Mouse (Mus musculus) granulocyte monocyte progenitor cell, adult 5-6 weeks (primary cell): ENCODE results near the gene Tnpo2. TPM values are rescaled to one million over a fixed set of nuclear protein-coding genes. Genes with fewer than 3 reads are reported as not detected.

Source experiments
- ATAC-seq: replicated peaks from 2 replicates; pipeline ENCODE4 v1.8.0; 2016; ENCODE audit warnings: mild to moderate bottlenecking, moderate TSS enrichment, inconsistent platforms; ENCODE audit not compliant: poor library complexity, severe bottlenecking
- total RNA-seq, 2 experiments: library from RNA; stranded (forward) in 1 of 2; stranded (reverse) in 1 of 2; fragments of 200-712, 200-1000 nt in 1 of 2; fragments of >200 nt in 1 of 2; fragmentation: Nextera tagmentation in 1 of 2; gene quantifications; 2 replicates each; pipeline ENCODE4 v1.2.3; 2014 to 2017

The Tnpo2 gene
- 19.6 and 25.0 TPM in 2 replicates for total RNA-seq (2014; fragmentation: Nextera tagmentation)
- total RNA-seq (2017), result 21.5 and 26.8 TPM in 2 replicates

DNA sequence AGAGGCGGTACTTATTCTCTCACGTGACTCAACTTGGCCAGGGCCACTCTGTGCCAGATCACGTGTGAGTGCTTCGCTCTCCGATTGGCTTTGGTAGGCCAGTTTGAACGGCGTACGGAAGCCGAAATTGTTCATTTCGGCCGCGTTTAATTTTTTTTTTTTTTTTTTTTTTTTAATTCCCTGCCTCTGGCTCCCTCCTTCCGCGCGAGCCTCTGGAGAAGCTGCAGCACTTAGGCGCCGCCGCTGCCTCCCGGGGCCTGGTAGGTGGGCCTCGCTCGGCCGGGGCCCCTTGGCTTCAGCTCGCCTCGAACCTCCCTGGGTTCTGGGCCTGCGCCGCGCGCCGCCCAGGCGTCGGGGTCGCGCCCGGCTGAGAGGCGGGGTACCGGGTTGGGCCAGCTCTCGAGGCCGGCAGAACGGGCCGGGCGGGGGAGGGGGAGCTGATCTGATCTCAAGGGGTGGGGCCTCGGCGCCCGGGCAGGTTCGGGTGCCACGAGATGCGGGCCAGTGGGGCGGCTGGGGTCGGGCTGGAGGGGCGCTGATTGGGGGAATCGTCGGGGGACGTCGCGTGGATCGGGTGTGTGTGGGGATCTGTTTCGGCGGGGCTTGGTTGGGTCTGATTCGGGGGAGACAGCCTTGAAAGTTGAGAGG, at the start of gene Tnpo2:
Gene Tnpo2 (plus strand): TSS at position 198 of the 648 bp plus-strand sequence.
- peak; percentile 68 for ATAC-seq

DNA sequence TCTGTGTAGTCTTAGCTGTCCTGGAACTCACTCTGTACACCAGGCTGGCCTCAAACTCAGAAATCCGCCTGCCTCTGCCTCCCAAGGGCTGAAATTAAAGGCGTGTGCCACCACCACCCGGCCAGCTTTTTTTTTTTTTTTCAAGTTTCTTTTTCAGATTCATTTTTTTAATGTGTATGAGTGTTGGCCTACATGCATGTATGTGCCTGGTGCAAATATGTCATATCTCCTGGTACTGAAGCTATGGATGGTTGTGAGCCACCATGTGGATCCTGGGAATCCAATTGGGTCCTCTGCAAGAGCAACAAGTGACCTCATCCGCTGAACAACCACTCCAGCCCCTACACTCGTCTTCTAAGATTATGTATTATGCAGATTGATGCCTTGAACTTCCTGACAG, 49.3 kb upstream of the Tnpo2 start:
- ATAC-seq, result no peak

- ATAC-seq, result no peak
Observed at GRCm38 (mm10) chr8:84987903-84988302, 48.8 kb upstream of the Tnpo2 start.

DNA sequence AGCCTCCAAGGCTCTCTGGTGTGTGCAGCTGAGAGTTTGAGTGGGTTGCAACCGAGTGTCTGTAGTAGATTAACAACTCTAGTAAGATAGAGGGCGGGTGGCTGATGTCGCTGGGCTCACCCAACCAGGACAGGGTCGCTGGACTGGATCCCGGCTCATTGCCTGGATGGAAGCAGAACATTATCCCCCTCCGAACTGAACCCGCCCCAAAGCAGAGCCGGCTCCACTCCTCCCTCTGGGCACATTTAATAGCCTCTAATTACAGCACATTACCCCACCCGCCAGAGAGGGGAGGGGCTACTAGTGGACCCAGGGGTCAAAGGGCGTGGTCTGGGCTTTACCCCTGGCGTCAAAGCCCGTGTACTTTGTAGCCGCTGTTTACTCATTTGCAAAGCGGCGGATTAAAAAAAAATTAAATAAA, 47.4 kb upstream of the Tnpo2 start:
- no peak for ATAC-seq

DNA sequence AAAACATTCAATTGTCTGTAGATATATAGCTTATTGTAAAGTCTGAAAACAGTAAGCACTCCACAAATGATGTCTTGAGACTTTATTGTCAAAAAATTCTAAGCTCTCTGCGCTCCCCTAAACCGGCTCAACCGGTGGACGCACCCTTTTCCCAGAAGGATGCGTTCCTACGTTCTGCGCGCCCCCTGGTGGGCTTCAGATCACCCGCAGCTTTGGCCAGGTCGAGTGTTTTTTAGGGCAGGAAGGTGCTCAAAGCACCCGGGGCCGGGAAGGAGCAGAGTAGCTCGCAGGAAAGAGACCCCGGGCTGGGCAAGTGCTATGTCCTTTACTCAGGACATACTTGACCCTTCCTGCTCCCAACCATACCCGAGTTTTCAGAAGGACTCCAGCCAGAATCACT, 46.9 kb upstream of the Tnpo2 start:
- ATAC-seq, result peak; percentile 41

DNA sequence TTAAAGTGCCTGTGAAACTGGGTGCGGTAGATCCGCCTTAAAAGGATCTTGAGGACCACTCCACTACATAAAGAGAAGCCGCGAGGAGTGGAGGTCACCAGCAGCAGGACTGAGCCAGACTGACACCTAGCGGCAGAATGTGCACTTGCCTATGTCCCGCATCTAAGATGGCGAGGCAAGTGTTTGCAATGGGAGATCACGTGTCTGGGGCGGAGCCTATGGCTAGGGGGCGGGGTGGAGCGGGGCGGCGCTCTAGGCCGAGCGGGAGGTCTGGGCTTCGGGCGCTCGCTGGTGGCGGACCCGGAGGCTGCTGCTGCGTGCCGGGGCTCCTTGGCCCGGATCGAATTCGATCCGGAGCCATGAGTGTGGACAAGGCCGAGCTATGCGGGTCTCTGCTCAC, 46.4 kb upstream of the Tnpo2 start, which contains the start of gene Hook2:
Gene Hook2 (plus strand): TSS at position 255 of the 400 bp plus-strand sequence.
- ATAC-seq, result peak; percentile 70

DNA sequence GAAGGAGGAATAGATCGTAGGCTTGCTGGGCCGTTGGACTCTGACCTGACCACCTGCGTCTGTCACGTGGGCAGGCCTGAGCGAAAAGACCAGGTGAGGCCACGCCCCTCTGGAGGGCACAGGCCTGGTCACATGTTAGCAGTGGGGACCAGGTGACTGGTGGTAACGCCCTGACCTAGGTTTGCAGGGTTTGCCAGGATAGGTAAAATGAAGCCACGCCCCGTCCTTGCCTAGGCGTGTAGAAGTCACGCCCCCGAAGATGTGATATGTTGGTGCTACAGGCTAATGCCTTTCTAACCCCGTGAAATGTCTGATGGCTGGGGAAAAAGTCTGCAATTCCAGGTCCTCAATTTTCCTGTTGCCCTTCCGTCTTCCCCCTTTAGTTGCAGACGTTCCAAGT, 45.9 kb upstream of the Tnpo2 start:
- ATAC-seq, result peak; percentile 13

DNA sequence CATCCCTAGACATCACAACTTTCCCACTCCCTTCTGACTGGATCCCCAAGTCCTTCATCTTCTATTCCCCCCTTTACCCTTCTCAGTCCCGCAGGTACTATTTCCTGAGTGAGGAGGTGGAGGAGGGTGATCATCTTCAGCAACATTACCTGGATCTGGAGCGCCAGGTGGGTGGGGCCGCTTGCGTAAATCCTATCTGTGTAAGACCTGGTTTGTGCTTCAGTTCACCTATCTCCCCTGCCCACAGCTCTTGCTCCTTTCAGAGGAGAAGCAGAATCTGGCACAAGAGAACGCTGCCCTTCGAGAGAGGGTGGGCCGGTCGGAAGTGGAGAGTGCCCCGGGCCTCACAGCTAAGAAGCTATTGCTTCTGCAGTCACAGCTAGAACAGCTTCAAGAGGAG, 42.3 kb upstream of the Tnpo2 start:
- no peak for ATAC-seq

DNA sequence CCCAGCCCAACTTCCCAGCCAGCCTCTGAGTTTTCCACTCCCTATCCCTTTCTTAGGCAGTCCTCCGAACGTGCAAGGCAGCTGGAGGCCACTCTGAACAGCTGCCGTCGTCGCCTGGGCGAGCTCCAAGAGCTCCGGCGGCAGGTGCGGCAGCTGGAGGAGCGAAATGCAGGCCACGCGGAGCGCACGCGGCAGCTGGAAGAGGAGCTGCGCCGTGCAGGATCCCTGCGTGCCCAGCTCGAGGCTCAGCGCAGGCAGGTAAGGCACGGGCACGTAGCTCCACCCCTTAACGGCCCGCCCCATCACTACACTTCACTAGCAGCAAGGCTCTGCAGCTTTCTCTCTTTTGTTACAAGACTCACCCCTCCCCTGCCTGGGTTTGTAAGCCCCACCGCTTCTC, 41.0 kb upstream of the Tnpo2 start:
- no peak for ATAC-seq

DNA sequence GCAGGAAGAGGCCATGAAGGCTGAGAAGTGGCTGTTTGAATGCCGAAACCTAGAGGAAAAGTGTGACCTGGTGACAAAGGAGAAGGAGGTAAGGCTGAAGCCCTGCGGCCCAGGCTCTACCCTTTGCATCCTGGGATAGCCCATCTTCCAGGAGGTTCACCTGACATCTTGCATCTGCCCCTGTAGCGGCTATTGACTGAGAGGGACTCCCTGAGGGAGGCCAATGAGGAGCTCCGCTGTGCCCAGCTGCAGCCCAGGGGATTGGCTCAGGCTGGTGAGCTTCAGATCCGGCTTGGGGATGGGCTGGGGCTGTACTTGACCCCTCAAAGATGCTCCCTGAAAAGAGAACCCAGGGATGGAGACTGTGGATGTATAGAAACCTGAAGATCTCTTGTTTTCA, 39.7 kb upstream of the Tnpo2 start:
- no peak for ATAC-seq

GRCm38 (mm10) chr8:84997649-84998295, 38.9 kb upstream of the Tnpo2 start:
- peak; percentile 99 for ATAC-seq

DNA sequence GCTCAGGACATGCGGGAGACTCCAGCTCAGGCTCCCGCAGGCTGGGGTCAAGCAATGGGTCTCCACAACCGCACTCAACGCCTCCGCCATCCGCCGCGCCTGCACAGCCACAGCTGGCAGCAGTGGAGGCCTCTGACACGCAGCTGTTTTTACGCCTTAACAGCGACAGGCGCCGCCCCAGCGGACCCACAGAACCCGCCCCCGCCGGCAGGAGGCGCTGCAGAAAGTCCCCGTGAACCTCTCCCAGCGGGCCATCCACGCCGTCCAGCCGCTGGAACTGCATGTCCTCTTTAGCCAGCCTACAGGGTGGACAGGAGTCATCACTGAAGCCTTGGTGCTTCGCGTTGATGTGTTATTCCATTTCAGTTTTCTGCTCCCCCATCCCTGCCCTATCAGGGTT, 29.0 kb upstream of the Tnpo2 start:
- ATAC-seq, result peak; percentile 73

DNA sequence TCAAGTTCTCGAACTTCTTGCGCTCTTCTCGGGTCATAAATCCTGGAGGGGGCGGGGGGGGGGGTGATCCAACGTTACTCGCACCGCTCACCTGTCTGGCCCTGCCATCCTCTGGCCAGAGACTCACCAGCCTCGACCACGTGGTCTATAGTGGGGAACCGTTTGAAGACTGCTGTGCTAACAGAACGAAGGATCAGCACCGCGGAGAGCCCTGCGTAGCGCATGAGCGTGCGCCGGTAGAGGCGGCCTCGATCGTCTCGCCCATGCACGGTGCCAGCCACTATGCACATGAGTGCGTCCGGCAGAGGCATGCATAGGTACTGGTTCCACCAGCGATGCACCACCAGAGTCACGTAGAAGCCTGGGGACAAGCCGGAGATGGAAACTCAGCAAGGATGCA, 25.5 kb upstream of the Tnpo2 start:
- ATAC-seq, result peak; percentile 24; the same call in 1 of the 2 replicates

GRCm38 (mm10) chr8:85013230-85013840, 23.4 kb upstream of the Tnpo2 start:
- peak; percentile 90 for ATAC-seq

- ATAC-seq, result no peak
Observed at GRCm38 (mm10) chr8:85014431-85014830, 22.3 kb upstream of the Tnpo2 start, which contains the start of gene Best2. Best2 (minus strand) TSS chr8:85014531.

DNA sequence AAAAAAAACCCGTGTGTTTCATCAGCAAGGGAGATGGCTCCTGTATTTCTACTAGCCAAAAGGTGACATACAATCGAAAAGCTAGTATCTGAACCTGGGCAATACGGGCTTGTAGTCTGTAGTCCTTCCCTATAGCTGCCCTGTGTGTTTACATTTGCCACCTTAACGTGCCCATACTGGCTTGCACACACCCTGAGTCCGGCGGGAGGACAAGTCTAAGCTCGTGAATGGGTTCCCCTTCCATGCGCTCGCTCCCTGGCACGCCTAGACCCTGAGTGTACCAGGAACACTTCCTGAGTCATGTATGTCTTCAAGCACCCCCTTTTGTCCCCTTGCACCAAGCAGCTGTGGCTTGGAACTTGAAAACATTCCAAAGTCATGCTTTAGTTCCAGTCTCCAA, 20.0 kb upstream of the Tnpo2 start:
- no peak for ATAC-seq

DNA sequence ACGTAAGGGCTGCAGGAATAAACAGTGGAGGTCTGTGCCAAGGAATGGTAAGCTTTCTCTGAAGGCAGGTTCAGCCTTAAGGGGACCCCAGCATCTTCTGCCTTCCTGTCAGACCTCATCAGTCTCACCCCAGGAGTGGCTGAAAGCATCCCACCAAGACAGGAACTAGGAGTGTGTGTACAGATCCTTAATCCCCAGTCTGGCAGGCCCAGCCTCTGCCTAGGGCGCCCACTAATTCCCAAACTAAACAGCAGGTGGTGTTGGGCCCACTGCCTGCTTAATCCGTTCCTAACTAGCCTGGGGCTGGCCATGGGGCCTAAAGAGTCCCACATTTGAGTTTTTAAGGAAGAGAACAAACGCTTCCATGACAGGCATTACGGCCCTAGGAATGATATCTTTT, 19.5 kb upstream of the Tnpo2 start:
- ATAC-seq, result no peak

DNA sequence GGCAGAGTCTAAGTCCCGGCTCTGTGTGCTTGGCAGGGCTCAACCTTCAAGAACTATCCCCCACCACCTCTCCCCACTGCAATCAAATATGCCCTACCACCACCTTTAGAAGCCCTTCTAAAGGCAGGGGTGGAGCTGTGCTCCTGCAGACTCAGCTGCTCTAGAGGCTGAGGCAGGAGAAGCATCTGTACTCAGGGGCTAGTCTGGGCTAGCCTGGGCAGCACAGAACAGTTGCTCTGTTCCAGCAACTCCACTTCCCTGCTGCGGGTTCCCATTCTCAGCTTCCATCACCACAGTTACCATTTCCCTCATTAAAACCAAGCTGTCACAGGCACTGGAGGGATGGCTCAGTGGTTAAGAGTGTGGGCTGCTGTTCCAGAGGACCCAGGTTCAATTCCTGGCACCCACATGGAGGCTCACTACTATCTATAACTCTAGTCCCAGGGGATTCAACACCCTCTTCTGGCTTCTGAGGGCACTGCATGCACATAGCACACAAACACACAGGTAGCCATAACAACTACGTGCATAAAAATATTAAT, 15.1 kb upstream of the Tnpo2 start:
- no peak for ATAC-seq

GRCm38 (mm10) chr8:85023846-85024245, 12.9 kb upstream of the Tnpo2 start:
- ATAC-seq, result no peak

- ATAC-seq, result peak; percentile 77
Observed at GRCm38 (mm10) chr8:85025098-85025932, 11.4 kb upstream of the Tnpo2 start, which contains the start of gene Asna1. Asna1 (minus strand) TSS chr8:85025281.
